Mouse (Mus musculus) megakaryocyte-erythroid progenitor cell, adult 5-6 weeks (primary cell): ENCODE data around the gene Por. TPM values are rescaled to one million over a fixed set of nuclear protein-coding genes. Genes with fewer than 3 reads are reported as not detected.

Experiments used
- ATAC-seq: replicated peaks from 2 replicates; pipeline ENCODE4 v1.8.0; 2016; ENCODE audit warnings: mild to moderate bottlenecking, inconsistent platforms; ENCODE audit not compliant: severe bottlenecking, poor library complexity, low FRiP score, low TSS enrichment
- total RNA-seq, 2 experiments: library from RNA; stranded (forward) in 1 of 2; stranded (reverse) in 1 of 2; fragments of 200-1000, 215-1000 nt in 1 of 2; fragments of >200 nt in 1 of 2; fragmentation: Nextera tagmentation in 1 of 2; gene quantifications; 2 replicates each; pipeline ENCODE4 v1.2.3; 2014 to 2017

Gene Por
- total RNA-seq, 2 experiments from 2014 or later = 49.6 to 58.7 TPM

GRCm38 (mm10) chr5:135742941-135743740 is 73.3 kb downstream of the Por start:
- no peak for ATAC-seq

- ATAC-seq = peak; percentile 98
These were observed 74.1 kb downstream of the Por start, which contains the start of gene Tmem120a for GRCm38 (mm10) chr5:135743741-135744609. Tmem120a (minus strand) TSS chr5:135744448.

GRCm38 (mm10) chr5:135744742-135745141 is 74.9 kb downstream of the Por start:
- ATAC-seq = no peak

GRCm38 (mm10) chr5:135751041-135751440 is 81.2 kb downstream of the Por start:
- no peak for ATAC-seq

GRCm38 (mm10) chr5:135751595-135751994 is 81.8 kb downstream of the Por start:
- ATAC-seq = no peak

GRCm38 (mm10) chr5:135761881-135762280 is 92.0 kb downstream of the Por start:
- ATAC-seq = no peak

- peak; percentile 77 for ATAC-seq
These were observed 93.7 kb downstream of the Por start for GRCm38 (mm10) chr5:135763526-135763925.

- ATAC-seq = no peak
These were observed 95.1 kb downstream of the Por start for GRCm38 (mm10) chr5:135764971-135765370.

- ATAC-seq = no peak
These were observed 102.7 kb downstream of the Por start for GRCm38 (mm10) chr5:135772519-135772918.

GRCm38 (mm10) chr5:135776546-135776945 is 106.7 kb downstream of the Por start:
- ATAC-seq = no peak

GRCm38 (mm10) chr5:135777796-135778470 is 108.1 kb downstream of the Por start, which contains the start of gene Styxl1:
Styxl1 (minus strand) TSS chr5:135778385.
- ATAC-seq = peak; percentile 12; the same call in 1 of the 2 replicates

GRCm38 (mm10) chr5:135778471-135779445 is 108.9 kb downstream of the Por start, which contains the start of gene Mdh2:
Mdh2 (plus strand) TSS chr5:135778480.
- peak; percentile 90 for ATAC-seq

- no peak for ATAC-seq
These were observed 110.5 kb downstream of the Por start for GRCm38 (mm10) chr5:135780331-135780730.

GRCm38 (mm10) chr5:135782901-135783300 is 113.1 kb downstream of the Por start:
- no peak for ATAC-seq

Other genes with a start within 250 kb of the Por start
- 0.79 and 1.2 TPM in 2 replicates for gene Hip1, start 124.9 kb upstream of the Por start, total RNA-seq (2014; fragmentation: Nextera tagmentation)
- gene Hip1, start 124.9 kb upstream of the Por start, total RNA-seq (2017) = 0.19 and 0.23 TPM in 2 replicates
- not detected in 2 replicates for gene Ccl26, start 106.5 kb upstream of the Por start, total RNA-seq (2014; fragmentation: Nextera tagmentation)
- not detected in 2 replicates for gene Ccl26, start 106.5 kb upstream of the Por start, total RNA-seq (2017)
- not detected in 2 replicates for gene Ccl24, start 97.0 kb upstream of the Por start, total RNA-seq (2014; fragmentation: Nextera tagmentation)
- not detected in 2 replicates for gene Ccl24, start 97.0 kb upstream of the Por start, total RNA-seq (2017)
- 25.2 and 47.5 TPM in 2 replicates for gene Rhbdd2, start 37.4 kb upstream of the Por start, total RNA-seq (2014; fragmentation: Nextera tagmentation)
- gene Rhbdd2, start 37.4 kb upstream of the Por start, total RNA-seq (2017) = 9.5 and 11.2 TPM in 2 replicates
- 11.2 and 14.3 TPM in 2 replicates for gene Tmem120a, start 74.4 kb downstream of the Por start, total RNA-seq (2014; fragmentation: Nextera tagmentation)
- gene Tmem120a, start 74.4 kb downstream of the Por start, total RNA-seq (2017) = 12.1 and 15.7 TPM in 2 replicates
- gene Styxl1, start 108.4 kb downstream of the Por start, total RNA-seq (2014; fragmentation: Nextera tagmentation) = 3.0 TPM in 1 of 2 replicates, not detected in the other
- gene Styxl1, start 108.4 kb downstream of the Por start, total RNA-seq (2017) = not detected in 2 replicates
- gene Mdh2, start 108.4 kb downstream of the Por start, total RNA-seq (2014; fragmentation: Nextera tagmentation) = 441 and 446 TPM in 2 replicates
- gene Mdh2, start 108.4 kb downstream of the Por start, total RNA-seq (2017) = 207 and 288 TPM in 2 replicates
- gene Srrm3, start 136.9 kb downstream of the Por start, total RNA-seq (2014; fragmentation: Nextera tagmentation) = not detected in 2 replicates
- gene Srrm3, start 136.9 kb downstream of the Por start, total RNA-seq (2017) = not detected in 2 replicates
- gene Hspb1, start 217.9 kb downstream of the Por start, total RNA-seq (2014; fragmentation: Nextera tagmentation) = not detected in 2 replicates
- not detected in 2 replicates for gene Hspb1, start 217.9 kb downstream of the Por start, total RNA-seq (2017)